Mouse (Mus musculus) megakaryocyte, embryonic 14.5 days (primary cell): Measurements from ENCODE around the gene Simc1.

ENCODE experiments used
- FLI1 ChIP-seq: IDR thresholded peaks from 2 replicates; pipeline ENCODE4 v1.6.1; 2012; ENCODE audit warnings: low read length, inconsistent platforms, mixed read lengths
- GATA1 ChIP-seq: IDR thresholded peaks from 3 replicates; pipeline ENCODE4 v1.6.1; 2012; ENCODE audit warnings: mixed read lengths, low read length, inconsistent platforms, borderline replicate concordance

GRCm38 (mm10) chr13:54570736-54571135 is 67.2 kb downstream of the Simc1 start:
- TF ChIP-seq GATA1: no peak
- TF ChIP-seq FLI1: no peak
